Mouse (Mus musculus) G1E (cell line): ENCODE measurements at regions not wholly inside any gene's neighbourhood (a gene's known extent, or its start where the extent isn't known, plus 50 kb on each side); places are given as distances from the start of the nearest gene placed in this dataset.

Experiments
- ATAC-seq: 2 replicates; pipeline ENCODE4 v1.8.0; 2016; ENCODE audit warnings: mild to moderate bottlenecking; ENCODE audit not compliant: insufficient number of reproducible peaks, poor library complexity, low FRiP score, severe bottlenecking; ENCODE audit errors: extremely low read depth
- DNase-seq: peaks from one replicate; pipeline ENCODE4 v3.0.0; 2012; ENCODE audit warnings: low spot score
- H3K27me3 ChIP-seq: 2 replicates; pipeline ENCODE4 v1.6.1; 2012; ENCODE audit warnings: mild to moderate bottlenecking, low read length, inconsistent platforms; ENCODE audit not compliant: insufficient read depth
- H3K36me3 ChIP-seq: replicated peaks from 2 replicates; pipeline ENCODE3; 2012; ENCODE audit warnings: mild to moderate bottlenecking, inconsistent platforms
- H3K4me1 ChIP-seq: 2 replicates; pipeline ENCODE4 v1.6.1; 2012; ENCODE audit warnings: low read depth, low read length, inconsistent platforms, mixed read lengths; ENCODE audit not compliant: insufficient read depth
- H3K4me3 ChIP-seq: 2 replicates; pipeline ENCODE4 v1.5.1; 2012; ENCODE audit warnings: low read depth, mild to moderate bottlenecking, inconsistent platforms, low read length, moderate library complexity, mixed read lengths
- H3K9me3 ChIP-seq: replicated peaks from 2 replicates; pipeline ENCODE4 v1.6.1; 2012; ENCODE audit warnings: inconsistent platforms
- CTCF ChIP-seq: IDR thresholded peaks from 2 replicates; pipeline ENCODE4 v1.5.1; 2012; ENCODE audit warnings: low read depth, low read length, inconsistent platforms, mixed read lengths
- GATA1 ChIP-seq: IDR thresholded peaks from 2 replicates; pipeline ENCODE4 v1.6.1; 2012; ENCODE audit warnings: borderline replicate concordance, low read length, inconsistent platforms, mixed read lengths
- GATA2 ChIP-seq: IDR thresholded peaks from 2 replicates; pipeline ENCODE4 v1.6.1; 2012; ENCODE audit warnings: low read depth, low read length, inconsistent platforms, borderline replicate concordance
- POLR2AphosphoS5 ChIP-seq: IDR thresholded peaks from 2 replicates; pipeline ENCODE4 v1.6.1; 2012; ENCODE audit warnings: low read depth, low read length, inconsistent platforms; ENCODE audit not compliant: insufficient replicate concordance
- TAL1 ChIP-seq: conservative IDR thresholded peaks from 2 replicates; pipeline ENCODE4 v1.6.1; 2012; ENCODE audit warnings: low read depth, low read length, inconsistent platforms, mixed read lengths

DNA sequence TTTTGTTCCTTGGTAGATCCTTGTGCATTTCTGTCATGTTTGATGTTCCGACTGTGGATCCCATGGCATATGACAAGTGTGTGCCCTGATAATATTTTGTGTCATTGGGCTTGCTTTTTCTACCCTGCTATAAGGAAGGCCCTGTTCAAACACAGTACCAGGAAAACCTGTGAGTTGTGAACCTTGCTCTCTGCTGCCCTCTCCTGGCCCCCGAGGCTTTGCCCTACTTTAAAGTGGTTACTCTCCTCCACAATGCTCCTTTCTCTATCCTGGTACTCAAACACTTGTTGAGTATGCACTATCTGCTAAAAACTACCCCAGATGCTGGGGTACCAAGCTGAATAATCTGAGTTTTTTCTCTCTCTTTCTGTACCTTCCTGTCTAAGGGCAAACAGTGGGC lies 62.1 kb upstream of the Mphosph6 start:
- no peaks in the 10 kb centered on the region for H3K27me3 ChIP-seq
- TF ChIP-seq GATA2 = no peak
- TF ChIP-seq POLR2AphosphoS5 = no peak
- no peak for TF ChIP-seq CTCF
- no peak for TF ChIP-seq GATA1
- no peak for TF ChIP-seq TAL1
- ATAC-seq = no peak
- H3K36me3 ChIP-seq = no peaks in the 10 kb centered on the region
- no peak overlapping the region for H3K4me3 ChIP-seq
- no peak for DNase-seq
- H3K9me3 ChIP-seq = peaks cover 51% of the 10 kb centered on the region
- H3K4me1 ChIP-seq = no peaks in the 10 kb centered on the region

DNA sequence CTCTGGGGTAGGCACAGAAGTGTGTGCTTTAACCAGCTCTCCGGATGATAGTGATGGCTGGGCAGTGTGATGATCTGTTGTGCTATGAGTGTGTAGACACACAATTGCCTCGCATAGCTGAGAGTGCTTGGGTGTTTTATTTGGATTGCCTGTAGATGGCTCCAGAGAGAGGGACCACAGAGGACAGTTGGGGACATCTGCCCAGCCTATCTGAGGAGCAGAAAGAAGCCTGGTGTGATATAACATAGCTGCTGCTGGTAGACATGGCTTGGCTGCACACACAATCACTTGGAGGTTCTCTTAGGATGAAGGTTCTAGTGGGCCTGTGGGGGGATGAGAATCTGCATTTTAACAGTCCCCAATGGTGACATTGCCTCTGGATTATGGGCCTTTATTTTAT lies 60.6 kb upstream of the Mphosph6 start:
- Histone ChIP-seq H3K27me3 (no peaks in the 10 kb centered on the region), H3K4me3 (no peak overlapping the region), H3K9me3 (peaks cover 46% of the 10 kb centered on the region), H3K36me3 (no peaks in the 10 kb centered on the region), H3K4me1 (no peaks in the 10 kb centered on the region)
- ATAC-seq = no peak
- TF ChIP-seq GATA1 = no peak
- no peak for TF ChIP-seq GATA2
- no peak for TF ChIP-seq POLR2AphosphoS5
- no peak for TF ChIP-seq CTCF
- no peak for TF ChIP-seq TAL1
- DNase-seq = no peak

DNA sequence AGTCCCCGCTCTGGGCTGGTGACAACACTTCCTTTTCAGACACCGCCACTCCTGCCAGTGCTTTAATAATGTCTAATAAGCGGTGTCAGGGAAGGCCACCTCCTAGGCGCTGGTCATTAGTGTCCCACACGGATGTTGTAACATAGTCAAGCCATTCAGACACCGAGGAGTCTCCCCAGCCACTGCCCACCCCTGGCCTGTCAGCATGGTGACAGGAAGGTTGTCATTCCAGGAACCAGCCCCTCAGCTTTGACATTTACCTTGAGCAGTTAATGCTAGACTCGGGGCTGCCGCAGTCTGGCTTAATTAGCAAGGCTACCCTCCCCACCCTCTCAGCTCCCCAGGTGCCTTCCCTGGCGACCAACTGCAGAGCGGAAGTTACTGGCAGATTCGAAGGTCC lies 58.0 kb upstream of the Mphosph6 start:
- no peak overlapping the region for H3K4me3 ChIP-seq
- DNase-seq (no peak), ATAC-seq (no peak)
- no peaks in the 10 kb centered on the region for H3K4me1 ChIP-seq
- TF ChIP-seq CTCF (no peak), POLR2AphosphoS5 (no peak), GATA2 (no peak), TAL1 (no peak), GATA1 (no peak)
- no peaks in the 10 kb centered on the region for H3K36me3 ChIP-seq
- no peaks in the 10 kb centered on the region for H3K27me3 ChIP-seq
- peaks cover 50% of the 10 kb centered on the region for H3K9me3 ChIP-seq

DNA sequence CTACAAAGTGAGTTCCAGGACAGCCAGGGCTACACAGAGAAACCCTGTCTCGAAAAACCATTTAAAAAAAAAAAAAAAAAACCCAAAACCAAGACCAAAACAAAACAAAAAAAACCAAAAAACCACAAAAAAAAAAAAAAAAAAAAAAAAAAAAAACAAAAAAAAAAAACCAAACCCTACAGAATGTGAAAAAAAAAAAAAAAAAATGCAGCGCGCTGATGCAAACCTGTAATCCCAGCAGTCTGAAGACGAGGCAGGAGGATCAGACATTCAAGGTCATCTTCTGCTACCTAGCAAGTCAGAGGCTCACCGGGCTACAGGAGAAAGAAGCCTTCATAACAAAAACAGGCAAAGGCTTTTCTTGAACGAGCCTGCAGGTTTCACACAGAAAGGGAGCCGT lies 57.4 kb upstream of the Mphosph6 start:
- H3K36me3 ChIP-seq = no peaks in the 10 kb centered on the region
- H3K4me1 ChIP-seq = no peaks in the 10 kb centered on the region
- DNase-seq (no peak), ATAC-seq (no peak)
- H3K27me3 ChIP-seq = no peaks in the 10 kb centered on the region
- H3K4me3 ChIP-seq = no peak overlapping the region
- TF ChIP-seq POLR2AphosphoS5 = no peak
- peaks cover 56% of the 10 kb centered on the region for H3K9me3 ChIP-seq

DNA sequence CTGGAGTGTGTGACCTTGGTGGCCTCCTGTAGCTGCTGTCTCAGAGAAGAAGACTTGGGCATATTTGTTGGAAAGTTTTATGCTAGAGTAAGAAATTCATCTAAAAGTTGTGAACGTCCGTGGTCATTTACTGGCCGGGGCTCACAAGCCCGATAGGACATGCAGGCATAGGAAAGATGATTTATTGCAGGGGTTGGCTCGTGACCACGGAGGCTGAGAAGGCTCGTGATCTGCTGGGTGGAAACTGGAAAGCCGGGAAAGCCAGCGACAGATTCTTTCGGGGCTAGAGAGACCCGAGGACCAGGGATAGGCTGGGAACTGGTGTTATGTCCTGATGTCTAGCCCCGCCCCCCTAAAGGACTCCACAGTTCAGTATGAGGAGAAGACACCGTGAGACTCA lies 54.4 kb upstream of the Mphosph6 start:
- no peak for ATAC-seq
- H3K9me3 ChIP-seq = peaks cover 50% of the 10 kb centered on the region
- H3K36me3 ChIP-seq = no peaks in the 10 kb centered on the region
- no peak for TF ChIP-seq GATA2
- no peak for TF ChIP-seq GATA1
- no peak for TF ChIP-seq CTCF
- TF ChIP-seq POLR2AphosphoS5 = no peak
- no peak for TF ChIP-seq TAL1
- no peaks in the 10 kb centered on the region for H3K4me1 ChIP-seq
- H3K27me3 ChIP-seq = no peaks in the 10 kb centered on the region
- H3K4me3 ChIP-seq = no peak overlapping the region
- no peak for DNase-seq

DNA sequence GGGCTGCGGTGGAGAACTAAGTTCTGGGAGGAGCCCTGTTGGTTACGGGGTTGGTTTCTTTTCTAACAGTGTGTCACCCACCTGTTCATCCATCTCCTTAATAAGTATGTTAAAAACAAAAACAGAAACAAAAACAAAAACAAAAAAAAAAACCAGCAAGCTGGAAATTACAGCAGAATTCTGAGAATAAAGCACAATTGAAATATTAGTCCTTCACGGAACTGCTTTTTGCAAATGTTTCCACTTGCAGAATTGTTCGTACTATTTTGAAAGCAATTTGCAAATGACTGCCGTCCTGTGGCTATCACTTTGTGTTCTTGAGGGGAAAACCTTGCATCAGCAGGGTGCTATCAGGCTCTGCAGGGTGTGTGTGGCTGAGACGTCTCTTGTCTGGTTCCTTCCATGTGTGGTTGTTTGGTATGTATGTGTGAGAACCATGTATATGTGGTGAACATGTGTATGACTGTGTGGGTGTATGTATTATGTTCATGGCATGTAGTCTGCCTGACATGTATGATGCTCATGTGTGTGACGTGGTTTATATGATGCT lies 53.3 kb upstream of the Mphosph6 start:
- H3K4me3 ChIP-seq = no peak overlapping the region

DNA sequence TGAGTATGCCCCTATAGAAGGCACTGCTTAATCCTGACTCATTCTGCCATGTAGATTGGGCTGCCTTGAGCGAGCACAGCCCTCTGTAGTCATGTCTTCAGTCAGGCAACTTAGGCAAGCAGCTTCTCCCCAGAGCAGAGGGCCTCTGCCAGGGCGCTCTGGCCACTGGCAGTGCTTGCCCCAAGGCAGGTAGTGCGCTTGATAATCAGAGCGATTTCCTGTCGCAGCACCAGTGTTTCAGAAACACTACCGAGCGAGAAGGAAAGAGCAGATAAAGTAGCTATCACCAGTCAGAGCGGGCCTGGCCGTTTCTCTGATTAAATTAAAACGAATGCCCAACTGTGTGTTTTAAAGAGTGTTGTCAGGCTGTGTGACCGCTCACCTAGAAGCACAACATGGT lies 52.6 kb upstream of the Mphosph6 start:
- no peak overlapping the region for H3K4me3 ChIP-seq
- H3K27me3 ChIP-seq = no peaks in the 10 kb centered on the region
- H3K36me3 ChIP-seq = no peaks in the 10 kb centered on the region
- H3K9me3 ChIP-seq = peaks cover 47% of the 10 kb centered on the region
- ATAC-seq = no peak
- no peak for DNase-seq
- H3K4me1 ChIP-seq = no peaks in the 10 kb centered on the region
- TF ChIP-seq POLR2AphosphoS5 (no peak), GATA1 (no peak), CTCF (no peak), TAL1 (no peak), GATA2 (no peak)

More for the DNA sequence above, 53.3 kb upstream of the Mphosph6 start:
- TF ChIP-seq POLR2AphosphoS5 = no peak
- TF ChIP-seq CTCF = no peak
- no peak for TF ChIP-seq GATA1
- TF ChIP-seq TAL1 = no peak
- no peak for TF ChIP-seq GATA2
- DNase-seq = no peak
- H3K4me1 ChIP-seq = no peaks in the 10 kb centered on the region
- no peaks in the 10 kb centered on the region for H3K27me3 ChIP-seq
- H3K9me3 ChIP-seq = peaks cover 45% of the 10 kb centered on the region
- H3K36me3 ChIP-seq = no peaks in the 10 kb centered on the region
- no peak for ATAC-seq
